Mouse (Mus musculus) lung, adult 18-20 months (tissue): ENCODE measurements at regions not wholly inside any gene's neighbourhood (a gene's known extent, or its start where the extent isn't known, plus 50 kb on each side); places are given as distances from the start of the nearest gene placed in this dataset.

Experiments
- DNase-seq, 2 experiments: peaks; one replicate each; pipeline ENCODE4 v3.0.0; 2022; ENCODE audit warnings: mixed read lengths in 2 of 2

- DNase-seq = no peak
Measured at GRCm38 (mm10) chr12:16135602-16136213, 319.0 kb upstream of the Trib2 start.

GRCm38 (mm10) chr12:16134446-16134845 is 317.7 kb upstream of the Trib2 start:
- no peak for DNase-seq

- peak; percentile 30 to 31 for DNase-seq
Measured at GRCm38 (mm10) chr12:16133253-16133652, 316.5 kb upstream of the Trib2 start.

GRCm38 (mm10) chr12:16131740-16132077 is 315.0 kb upstream of the Trib2 start:
- DNase-seq = no peak

- DNase-seq = no peak
Measured at GRCm38 (mm10) chr12:16131028-16131739, 314.5 kb upstream of the Trib2 start.

- no peak for DNase-seq
Measured at GRCm38 (mm10) chr12:16130605-16131004, 313.9 kb upstream of the Trib2 start.

GRCm38 (mm10) chr12:16129923-16130322 is 313.2 kb upstream of the Trib2 start:
- DNase-seq = no peak

- DNase-seq = no peak
Measured at GRCm38 (mm10) chr12:16129243-16129642, 312.5 kb upstream of the Trib2 start.

GRCm38 (mm10) chr12:16124906-16125305 is 308.2 kb upstream of the Trib2 start:
- no peak for DNase-seq

GRCm38 (mm10) chr12:16122353-16123127 is 305.8 kb upstream of the Trib2 start:
- DNase-seq = no peak

GRCm38 (mm10) chr12:16121787-16122186 is 305.1 kb upstream of the Trib2 start:
- DNase-seq = no peak

GRCm38 (mm10) chr12:16118710-16119109 is 302.0 kb upstream of the Trib2 start:
- DNase-seq = no peak

GRCm38 (mm10) chr12:16106946-16107345 is 290.2 kb upstream of the Trib2 start:
- no peak for DNase-seq

GRCm38 (mm10) chr12:16098840-16099239 is 282.1 kb upstream of the Trib2 start:
- no peak for DNase-seq

GRCm38 (mm10) chr12:16092643-16093042 is 275.9 kb upstream of the Trib2 start:
- DNase-seq = no peak

GRCm38 (mm10) chr12:16091336-16091735 is 274.6 kb upstream of the Trib2 start:
- DNase-seq = no peak

- no peak for DNase-seq
Measured at GRCm38 (mm10) chr12:16083176-16083575, 266.5 kb upstream of the Trib2 start.

GRCm38 (mm10) chr12:16077215-16077614 is 260.5 kb upstream of the Trib2 start:
- DNase-seq = no peak

GRCm38 (mm10) chr12:16075962-16076361 is 259.2 kb upstream of the Trib2 start:
- no peak for DNase-seq

GRCm38 (mm10) chr12:16068940-16069339 is 252.2 kb upstream of the Trib2 start:
- DNase-seq = no peak

- no peak for DNase-seq
Measured at GRCm38 (mm10) chr12:16062689-16063088, 246.0 kb upstream of the Trib2 start.

GRCm38 (mm10) chr12:16060461-16060860 is 243.7 kb upstream of the Trib2 start:
- DNase-seq = no peak

- DNase-seq = no peak
Measured at GRCm38 (mm10) chr12:16058255-16058654, 241.5 kb upstream of the Trib2 start.

GRCm38 (mm10) chr12:16056831-16057230 is 240.1 kb upstream of the Trib2 start:
- DNase-seq = no peak
